Mouse (Mus musculus) lung, embryonic 15.5 days (tissue): Measurements from ENCODE around the gene Rsu1. TPM values are rescaled to one million over a fixed set of nuclear protein-coding genes. Genes with fewer than 3 reads are reported as not detected.

Experiments
- polyA plus RNA-seq: library from polyadenylated mRNA; unstranded; fragments of >200 nt; fragmentation: Nextera tagmentation; extraction: Ambion mirVana; gene quantifications from 2 replicates; pipeline ENCODE4 v1.2.1, GENCODE M21; 2015

The Rsu1 gene
- polyA plus RNA-seq, 1 experiment from 2014 or later: 168 TPM

Other genes starting within 250 kb of the Rsu1 start
- gene Cubn, start 220.4 kb upstream of the Rsu1 start, polyA plus RNA-seq: 0.72 and 0.76 TPM in 2 replicates